Mouse (Mus musculus): ENCODE measurements around the gene Caskin1.

Caskin1 gene

GRCm38 (mm10) chr17:24534160-24534718, 45.8 kb downstream of the Caskin1 start, which contains the start of gene Rab26:
Gene Rab26, minus strand, starts transcription at chr17:24534210.
- DNase-seq: no peak

GRCm38 (mm10) chr17:24535300-24535699, 46.9 kb downstream of the Caskin1 start:
- DNase-seq: no peak

GRCm38 (mm10) chr17:24537536-24537935, 49.1 kb downstream of the Caskin1 start:
- DNase-seq: no peak

DNA sequence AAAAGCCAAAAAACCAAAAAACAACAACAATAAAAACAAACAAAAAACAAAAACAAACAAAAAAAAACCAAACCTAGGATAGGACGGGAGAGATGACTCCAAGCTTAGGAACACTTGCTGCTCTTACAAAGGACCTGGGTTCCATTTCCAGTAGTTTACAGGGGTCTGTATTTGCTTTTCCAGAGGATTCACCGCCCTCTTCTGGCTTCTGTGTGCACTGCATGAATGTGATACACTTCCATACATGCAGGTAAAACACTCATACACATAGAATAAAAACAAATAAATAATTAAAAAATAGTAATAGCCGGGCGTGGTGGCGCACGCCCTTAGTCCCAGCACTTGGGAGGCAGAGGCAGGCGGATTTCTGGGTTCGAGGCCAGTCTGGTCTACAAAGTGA, 50.5 kb downstream of the Caskin1 start:
- DNase-seq: peak; percentile 66

DNA sequence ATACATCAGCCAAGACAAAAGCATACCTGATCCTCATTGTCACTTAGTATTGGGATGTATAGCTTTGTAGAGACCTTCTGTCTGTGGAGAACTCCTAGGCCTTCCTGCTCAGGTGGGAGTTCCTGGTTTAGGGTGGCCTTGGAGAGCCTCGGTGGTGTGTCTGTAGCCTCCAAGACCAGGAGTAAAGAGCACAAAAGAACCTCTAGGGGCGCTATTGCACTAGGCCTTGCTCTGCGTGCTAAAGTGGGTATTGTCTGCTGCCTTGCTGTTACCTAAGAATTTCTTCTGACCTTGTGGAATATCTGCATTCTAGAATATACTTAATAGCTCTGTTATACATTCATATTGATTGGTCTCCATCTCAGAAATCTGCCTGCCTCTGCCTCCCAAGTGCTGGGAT, 52.0 kb downstream of the Caskin1 start:
- peak; percentile 72 for DNase-seq

- no peak for DNase-seq
Observed at GRCm38 (mm10) chr17:24544613-24545012, 56.2 kb downstream of the Caskin1 start.

- DNase-seq: no peak
Observed at GRCm38 (mm10) chr17:24545247-24545646, 56.8 kb downstream of the Caskin1 start.

GRCm38 (mm10) chr17:24546234-24546633, 57.8 kb downstream of the Caskin1 start:
- no peak for DNase-seq

DNA sequence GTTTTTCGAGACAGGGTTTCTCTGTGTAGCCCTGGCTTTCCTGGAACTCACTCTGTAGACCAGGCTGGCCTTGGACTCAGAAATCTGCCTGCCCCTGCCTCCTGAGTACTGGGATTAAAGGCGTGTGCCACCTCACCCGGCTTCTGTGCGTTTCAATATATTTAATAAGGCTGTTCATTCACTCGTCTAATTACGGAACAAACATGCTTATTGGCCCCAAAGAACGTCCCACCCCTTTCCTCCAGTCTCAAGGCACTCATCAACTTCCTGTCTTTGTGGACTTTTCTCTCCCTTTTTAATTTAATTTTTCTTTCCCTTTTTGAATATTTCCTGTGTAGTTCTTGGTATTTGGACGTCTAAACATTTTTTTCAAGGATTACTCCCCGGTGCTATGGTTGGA, 60.0 kb downstream of the Caskin1 start:
- DNase-seq: peak; percentile 51

GRCm38 (mm10) chr17:24548921-24549617, 60.7 kb downstream of the Caskin1 start:
- peak; percentile 51 for DNase-seq

GRCm38 (mm10) chr17:24549618-24550415, 61.4 kb downstream of the Caskin1 start, which contains the start of gene Pkd1:
Gene Pkd1, plus strand, starts transcription at chr17:24549834.
- DNase-seq: peak; percentile 99

DNA sequence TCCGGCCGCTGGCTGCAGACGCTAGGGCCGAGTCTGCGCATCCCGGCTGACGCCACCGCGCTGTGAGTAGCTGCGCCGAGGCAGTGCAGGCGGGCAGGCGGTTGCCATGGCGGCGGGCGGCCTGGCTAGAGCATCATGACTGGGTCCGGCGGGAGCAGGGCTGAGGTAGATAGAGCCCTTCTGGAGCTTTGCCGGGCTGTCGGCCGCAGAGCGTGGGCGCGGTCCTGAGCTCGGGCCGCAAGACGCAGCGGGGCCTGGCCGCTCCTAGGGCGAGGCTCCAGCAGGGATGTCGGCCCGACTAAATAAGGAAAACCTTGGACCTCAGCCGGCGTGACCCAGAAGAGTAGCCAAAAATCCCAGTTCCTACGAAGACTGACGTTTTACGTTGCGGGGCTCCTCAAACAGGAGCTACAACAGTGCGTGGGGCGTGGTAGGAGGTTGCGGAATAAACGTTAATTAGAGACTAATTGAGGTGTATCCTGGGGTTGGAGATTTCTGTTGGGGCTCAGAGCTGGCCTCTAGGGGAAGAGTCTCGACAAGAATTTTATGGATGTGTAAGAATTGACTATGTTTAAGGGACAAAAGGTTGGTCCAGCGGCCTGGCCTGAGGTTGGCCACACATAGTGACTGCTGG, 62.1 kb downstream of the Caskin1 start:
- DNase-seq: peak; percentile 70

- DNase-seq: no peak
Observed at GRCm38 (mm10) chr17:24551050-24551444, 62.6 kb downstream of the Caskin1 start.

DNA sequence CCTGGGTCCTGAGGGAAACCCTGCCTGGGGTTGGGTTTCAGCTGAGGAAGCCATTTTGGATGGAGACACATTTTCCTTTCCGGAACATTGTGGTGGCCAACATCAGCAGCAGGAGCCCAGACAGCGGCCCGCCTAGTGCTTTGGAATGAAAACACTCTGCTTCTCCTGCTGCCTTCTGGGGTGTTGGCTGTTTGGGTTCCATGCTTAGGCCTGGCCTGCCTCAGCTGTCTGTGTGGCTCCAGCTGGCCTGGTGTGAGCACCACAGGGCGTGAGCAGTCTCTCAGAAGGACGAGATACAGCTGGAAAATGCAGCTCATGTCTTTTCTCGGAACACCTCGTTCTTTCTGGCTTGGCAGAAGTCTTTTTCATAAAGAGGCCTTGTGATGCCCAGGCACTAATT, 68.7 kb downstream of the Caskin1 start:
- DNase-seq: no peak
